Mouse (Mus musculus): ENCODE data around the gene Ppard. TPM values are rescaled to one million over a fixed set of nuclear protein-coding genes. Genes with fewer than 3 reads are reported as not detected.

The Ppard gene
- polyA plus RNA-seq, 1 experiment: 24.2 TPM

DNA sequence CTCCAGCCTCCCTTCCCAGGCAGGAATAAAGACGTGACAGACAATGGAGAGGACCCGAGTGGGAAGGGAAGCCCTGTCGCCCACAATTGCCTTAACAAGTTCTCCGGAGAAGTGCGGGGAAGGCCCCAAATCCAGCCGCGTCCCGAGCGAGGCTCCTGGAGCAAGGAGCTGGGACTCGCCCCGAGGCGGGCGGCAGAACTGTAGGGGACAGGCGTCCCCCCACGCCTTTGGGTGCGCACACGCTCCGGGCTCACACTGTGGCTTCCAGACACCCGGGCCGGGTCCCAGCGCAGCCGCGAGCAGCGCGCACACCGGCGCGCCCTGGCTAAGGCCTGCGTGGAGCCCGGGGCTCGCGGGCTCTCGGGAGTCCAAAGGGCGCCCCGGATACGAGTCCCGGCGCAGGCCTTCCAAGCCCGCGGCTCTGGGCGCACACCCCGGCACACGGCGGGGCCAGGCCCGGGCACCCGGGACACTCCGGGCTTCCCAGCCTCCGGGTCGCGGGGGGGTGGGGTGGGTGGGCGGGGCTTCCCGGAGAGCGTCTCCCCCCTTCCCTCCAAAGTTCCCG lies 117.5 kb downstream of the Ppard start:
- peak overlapping the region; percentile 40 for H3K4me3 ChIP-seq (ENCODE audit: insufficient read depth, low read length)
- H3K4me1 ChIP-seq (ENCODE audit: control insufficient read depth, insufficient read depth, low read length): no peaks in the 10 kb centered on the region
- TF ChIP-seq CTCF (IDR thresholded peaks at IDR 0.05; ENCODE audit: extremely low read depth, insufficient read depth, low read length) (no peak), POLR2A (IDR thresholded peaks at IDR 0.05; ENCODE audit: extremely low read depth, insufficient read depth, low read length) (no peak)
- no peak overlapping the region for H3K27ac ChIP-seq (ENCODE audit: insufficient read depth, low read length)

DNA sequence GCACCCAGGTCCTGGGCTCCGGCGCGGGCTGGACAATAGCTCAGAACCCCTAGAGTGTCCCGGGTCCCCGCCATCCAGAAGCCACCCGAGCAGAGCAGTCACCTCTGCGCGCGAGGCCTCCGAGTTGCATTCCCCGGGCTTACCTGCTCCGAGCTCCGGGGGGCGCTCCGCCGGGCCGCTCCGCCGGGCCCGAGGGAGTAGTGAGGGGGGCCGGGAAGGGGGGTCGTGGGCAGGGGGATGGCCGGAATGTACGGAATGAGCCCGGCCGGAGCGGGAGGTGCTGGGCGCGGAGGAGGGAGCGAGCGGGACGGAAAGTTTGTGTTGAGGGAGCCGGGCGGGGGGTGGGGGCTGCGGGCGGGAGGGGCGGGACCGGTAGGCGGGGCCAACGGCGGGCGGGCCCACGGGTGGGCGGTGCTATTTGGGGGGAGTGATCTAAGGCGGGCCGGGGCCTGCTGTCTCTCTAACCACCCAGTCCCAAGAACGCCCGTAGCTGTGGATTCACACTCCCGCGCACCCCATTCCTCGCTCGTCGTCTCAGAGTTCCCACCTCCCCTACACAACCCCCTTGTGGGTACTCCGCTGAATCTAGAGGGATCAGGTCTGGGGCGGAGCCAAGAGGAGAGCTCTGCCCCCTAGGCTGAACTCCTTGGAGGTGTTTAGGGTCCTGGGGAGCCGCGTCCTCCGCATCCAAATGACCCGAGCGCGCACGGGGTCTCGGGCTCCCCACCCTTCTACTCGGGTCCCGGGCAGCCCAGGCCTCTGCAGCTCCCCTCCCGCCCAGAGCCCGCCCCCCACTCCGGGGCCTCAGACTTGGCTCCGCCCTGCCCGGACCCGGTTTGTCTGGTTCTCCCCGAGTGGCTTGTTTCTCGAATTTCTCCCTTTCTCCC lies 118.2 kb downstream of the Ppard start, which contains the start of gene Tead3:
Gene Tead3 (minus strand): TSS at position 352 of the 887 bp plus-strand sequence.
- Histone ChIP-seq H3K27ac (ENCODE audit: insufficient read depth, low read length) (no peak within 1 kb of the TSS), H3K4me3 (ENCODE audit: insufficient read depth, low read length) (peak within 1 kb of the TSS; percentile 40), H3K4me1 (ENCODE audit: control insufficient read depth, insufficient read depth, low read length) (no peaks in the 10 kb centered on the region)
- peak; percentile 22; the same call in 1 of the 2 replicates for TF ChIP-seq POLR2A (IDR thresholded peaks at IDR 0.05; ENCODE audit: extremely low read depth, insufficient read depth, low read length)
- TF ChIP-seq CTCF (IDR thresholded peaks at IDR 0.05; ENCODE audit: extremely low read depth, insufficient read depth, low read length): no peak

Other genes starting within 250 kb of the Ppard start
- 0.30 and 0.44 TPM in 2 replicates for gene Tcp11, start 152.1 kb upstream of the Ppard start, polyA plus RNA-seq (2012; rRNA removed)
- gene Scube3, start 90.6 kb upstream of the Ppard start, polyA plus RNA-seq (2012; rRNA removed): 0.64 and 3.0 TPM in 2 replicates
- gene Zfp523, start 55.6 kb upstream of the Ppard start, polyA plus RNA-seq (2012; rRNA removed): 110 and 113 TPM in 2 replicates
- 3.7 and 4.5 TPM in 2 replicates for gene Def6, start 24.9 kb upstream of the Ppard start, polyA plus RNA-seq (2012; rRNA removed)
- gene Fance, start 80.8 kb downstream of the Ppard start, polyA plus RNA-seq (2012; rRNA removed): 13.7 and 14.4 TPM in 2 replicates
- gene Rpl10a, start 95.8 kb downstream of the Ppard start, polyA plus RNA-seq (2012; rRNA removed): 705 and 712 TPM in 2 replicates
- gene Tead3, start 118.1 kb downstream of the Ppard start, polyA plus RNA-seq (2012; rRNA removed): 2.5 and 3.1 TPM in 2 replicates
- gene Tulp1, start 132.5 kb downstream of the Ppard start, polyA plus RNA-seq (2012; rRNA removed): not detected in 2 replicates

Measured in cortical plate, adult 2 months (tissue).